Mouse (Mus musculus) embryonic facial prominence, embryonic 15.5 days (tissue): ENCODE results near the gene Depp1. TPM values are rescaled to one million over a fixed set of nuclear protein-coding genes. Genes with fewer than 3 reads are reported as not detected.
A peak's percentile ranks its signal among the peaks of the same experiment; 100 is the strongest.
"Not testable (repeated sequence)": the region's sequence is repeated elsewhere in the genome, so short reads cannot be mapped to it uniquely, and the experiment has no call there.

ENCODE experiments used
- ATAC-seq: fragments of 200-750 bp; cut with Nextera tagmentation; 2 replicates; pipeline ENCODE4 v1.8.0; 2017; ENCODE audit warnings: low read depth, moderate TSS enrichment; ENCODE audit not compliant: insufficient number of reproducible peaks, low FRiP score, low TSS enrichment
- H3K27ac ChIP-seq: fragments of 300-500 bp; sonication (generic); replicated peaks from 2 replicates; pipeline ENCODE4 v1.5.1; 2015; ENCODE audit warnings: mild to moderate bottlenecking, inconsistent platforms
- H3K27me3 ChIP-seq: fragments of 300-500 bp; sonication (generic); 2 replicates; pipeline ENCODE4 v1.6.1; 2015; ENCODE audit warnings: inconsistent platforms
- H3K36me3 ChIP-seq: fragments of 300-500 bp; sonication (generic); 2 replicates; pipeline ENCODE4 v1.6.1; 2015; ENCODE audit warnings: mild to moderate bottlenecking, inconsistent platforms
- H3K4me1 ChIP-seq: fragments of 300-500 bp; sonication (generic); 2 replicates; pipeline ENCODE4 v1.6.1; 2015; ENCODE audit warnings: inconsistent platforms
- H3K4me2 ChIP-seq: fragments of 300-500 bp; sonication (generic); replicated peaks from 2 replicates; pipeline ENCODE4 v1.6.1; 2015; ENCODE audit warnings: mild to moderate bottlenecking, inconsistent platforms
- H3K4me3 ChIP-seq: fragments of 300-500 bp; sonication (generic); replicated peaks from 2 replicates; pipeline ENCODE4 v1.5.1; 2015; ENCODE audit warnings: mild to moderate bottlenecking, inconsistent platforms
- H3K9ac ChIP-seq: fragments of 300-500 bp; sonication (generic); 2 replicates; pipeline ENCODE4 v1.6.1; 2015; ENCODE audit warnings: inconsistent platforms
- H3K9me3 ChIP-seq: fragments of 300-500 bp; sonication (generic); replicated peaks from 2 replicates; pipeline ENCODE4 v1.6.1; 2016; ENCODE audit warnings: inconsistent platforms
- WGBS: fragments of 180-500 bp; shearing (Covaris S2); methylation state at CpG from one replicate; pipeline ENCODE4 v1.1.7; 2015; 5-methylcytosine and 5-hydroxymethylcytosine counted together
- polyA plus RNA-seq: library from polyadenylated mRNA; unstranded; fragments of >200 nt; fragmentation: Nextera tagmentation; extraction: Ambion mirVana; gene quantifications from 2 replicates; pipeline ENCODE4 v1.2.1, GENCODE M21; 2015

Depp1 gene
- polyA plus RNA-seq: 31.0 and 31.8 TPM in 2 replicates

DNA sequence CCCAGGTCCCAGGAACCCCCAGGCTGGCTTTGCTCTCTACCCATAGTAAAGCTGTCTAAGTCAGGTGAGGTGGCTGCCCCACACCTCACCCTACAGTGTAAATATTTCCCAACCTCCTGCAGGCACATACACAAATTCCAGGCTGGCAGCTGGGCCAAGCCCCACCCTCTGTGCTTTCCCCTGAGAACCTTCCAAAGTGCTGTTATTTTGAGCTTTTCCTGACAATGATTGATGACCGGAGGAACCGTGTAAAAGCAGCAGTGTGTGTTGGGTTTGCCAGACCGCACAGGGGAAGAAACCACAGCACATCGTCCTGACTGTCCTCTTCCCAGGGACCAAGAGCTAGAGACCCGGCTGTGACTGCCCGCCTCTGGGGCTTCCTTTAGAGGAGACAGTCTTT, at the start of gene Depp1:
Depp1 (plus strand) TSS at position 204 of the 400 bp plus-strand sequence.
- Histone ChIP-seq H3K4me2 (no peak within 1 kb of the TSS; the same call in 1 of the 2 replicates), H3K9ac (no peak within 1 kb of the TSS), H3K36me3 (no peaks in the 10 kb centered on the region), H3K27me3 (peaks cover 3% of the 10 kb centered on the region; the same call in 1 of the 2 replicates), H3K27ac (no peak within 1 kb of the TSS), H3K9me3 (no peaks in the 10 kb centered on the region), H3K4me3 (peak within 1 kb of the TSS; percentile 16; the same call in 1 of the 2 replicates), H3K4me1 (peaks cover 4% of the 10 kb centered on the region; the same call in 1 of the 2 replicates)
- 36% methylated on average over 6 of the region's 6 CpGs for WGBS
- no peak for ATAC-seq

DNA sequence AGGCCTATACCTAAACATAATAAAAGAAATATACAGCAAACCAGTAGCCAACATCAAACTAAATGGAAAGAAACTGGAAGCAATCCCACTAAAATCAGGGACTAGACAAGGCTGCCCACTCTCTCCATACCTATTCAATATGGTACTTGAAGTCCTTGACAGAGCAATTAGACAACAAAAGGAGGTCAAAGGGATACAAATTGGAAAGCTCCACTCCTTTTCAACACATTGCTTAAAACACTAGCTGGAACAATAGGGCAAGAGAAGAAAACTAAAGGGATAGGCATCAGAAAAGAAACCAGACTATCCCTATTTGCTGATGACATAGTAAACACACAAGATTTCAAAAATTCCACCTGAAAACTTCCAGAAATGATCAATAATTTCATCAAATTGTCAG, 49.4 kb upstream of the Depp1 start:
- H3K9me3 ChIP-seq, H3K4me1 ChIP-seq, H3K27ac ChIP-seq, H3K27me3 ChIP-seq, ATAC-seq, H3K4me3 ChIP-seq, H3K36me3 ChIP-seq, H3K4me2 ChIP-seq, H3K9ac ChIP-seq: not testable (repeated sequence)

DNA sequence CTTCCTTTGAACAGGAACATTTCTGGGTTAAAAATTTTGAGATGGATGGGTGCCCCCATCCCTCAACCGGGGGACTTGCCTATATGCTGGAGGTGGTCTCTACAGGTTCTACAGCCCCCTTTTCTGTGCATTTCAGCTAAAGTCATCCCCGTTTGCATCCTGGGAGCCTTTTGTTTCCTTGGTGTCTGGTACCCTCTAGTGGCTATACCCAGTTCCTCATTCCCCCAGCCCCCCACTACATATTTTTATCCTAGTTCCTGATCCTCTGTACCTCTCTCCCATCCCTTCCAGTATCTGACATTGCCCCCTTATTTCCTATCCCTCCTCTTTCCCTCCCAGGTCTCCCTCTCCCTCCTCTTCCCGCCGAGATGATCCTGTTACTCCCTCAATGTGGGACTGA, 43.2 kb upstream of the Depp1 start:
- Histone ChIP-seq H3K27me3 (no peaks in the 10 kb centered on the region), H3K36me3 (no peaks in the 10 kb centered on the region), H3K4me2 (no peak overlapping the region), H3K4me3 (no peak overlapping the region), H3K4me1 (no peaks in the 10 kb centered on the region), H3K9me3 (no peaks in the 10 kb centered on the region), H3K9ac (no peak overlapping the region), H3K27ac (no peak overlapping the region)
- 46% methylated on average over 4 of the region's 4 CpGs for WGBS
- no peak for ATAC-seq

DNA sequence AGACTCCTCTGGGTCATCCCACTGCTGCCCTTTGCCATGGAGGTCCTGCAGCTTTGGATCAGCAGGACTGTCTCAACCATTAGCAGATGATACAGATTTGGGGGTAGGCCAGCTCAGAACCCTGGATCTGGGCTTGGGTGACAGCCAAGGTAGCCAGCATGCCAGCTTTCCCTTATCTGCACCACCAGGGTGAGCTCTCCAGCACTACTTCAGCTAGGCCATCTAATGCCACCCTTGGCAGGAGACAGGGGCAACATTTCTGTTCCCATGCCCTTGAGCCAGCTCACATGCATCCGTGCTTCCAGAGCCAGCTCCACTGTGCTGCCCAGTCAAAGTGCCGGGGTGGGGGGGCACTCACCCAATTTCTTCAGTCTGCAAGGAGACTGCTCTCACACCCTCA, 34.7 kb upstream of the Depp1 start:
- 0 out of 2 replicates have a peak, but pooled peaks have one; percentile 47 for ATAC-seq
- WGBS: 94% methylated on average over 2 of the region's 2 CpGs

DNA sequence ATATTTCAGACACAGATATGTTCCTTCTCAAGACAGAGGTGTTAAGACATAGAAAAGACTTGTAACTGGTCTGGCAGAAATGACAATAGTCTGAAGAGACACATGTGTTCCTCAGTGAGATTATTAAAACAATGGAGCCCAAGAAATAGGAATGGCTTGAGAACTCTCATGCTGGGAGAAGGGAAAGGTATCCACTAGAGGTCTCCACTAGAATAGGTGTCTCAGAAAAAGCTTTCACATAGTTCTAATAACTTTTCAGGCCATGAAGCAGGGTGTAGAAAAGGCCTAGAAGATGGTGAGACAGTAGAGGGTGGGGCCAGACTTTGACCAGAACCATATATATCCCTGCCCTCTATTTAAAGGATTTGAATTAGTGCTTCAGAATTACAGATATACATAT, 32.3 kb upstream of the Depp1 start:
- Histone ChIP-seq H3K4me1 (no peaks in the 10 kb centered on the region), H3K9me3 (no peaks in the 10 kb centered on the region), H3K4me2 (no peak overlapping the region), H3K9ac (no peak overlapping the region), H3K36me3 (no peaks in the 10 kb centered on the region), H3K27ac (no peak overlapping the region), H3K4me3 (no peak overlapping the region), H3K27me3 (no peaks in the 10 kb centered on the region)
- no peak for ATAC-seq

More for the DNA sequence above, 34.7 kb upstream of the Depp1 start:
- Histone ChIP-seq H3K9me3 (no peaks in the 10 kb centered on the region), H3K4me2 (no peak overlapping the region), H3K4me1 (no peaks in the 10 kb centered on the region), H3K9ac (no peak overlapping the region), H3K27ac (no peak overlapping the region), H3K36me3 (no peaks in the 10 kb centered on the region), H3K27me3 (no peaks in the 10 kb centered on the region), H3K4me3 (no peak overlapping the region)

DNA sequence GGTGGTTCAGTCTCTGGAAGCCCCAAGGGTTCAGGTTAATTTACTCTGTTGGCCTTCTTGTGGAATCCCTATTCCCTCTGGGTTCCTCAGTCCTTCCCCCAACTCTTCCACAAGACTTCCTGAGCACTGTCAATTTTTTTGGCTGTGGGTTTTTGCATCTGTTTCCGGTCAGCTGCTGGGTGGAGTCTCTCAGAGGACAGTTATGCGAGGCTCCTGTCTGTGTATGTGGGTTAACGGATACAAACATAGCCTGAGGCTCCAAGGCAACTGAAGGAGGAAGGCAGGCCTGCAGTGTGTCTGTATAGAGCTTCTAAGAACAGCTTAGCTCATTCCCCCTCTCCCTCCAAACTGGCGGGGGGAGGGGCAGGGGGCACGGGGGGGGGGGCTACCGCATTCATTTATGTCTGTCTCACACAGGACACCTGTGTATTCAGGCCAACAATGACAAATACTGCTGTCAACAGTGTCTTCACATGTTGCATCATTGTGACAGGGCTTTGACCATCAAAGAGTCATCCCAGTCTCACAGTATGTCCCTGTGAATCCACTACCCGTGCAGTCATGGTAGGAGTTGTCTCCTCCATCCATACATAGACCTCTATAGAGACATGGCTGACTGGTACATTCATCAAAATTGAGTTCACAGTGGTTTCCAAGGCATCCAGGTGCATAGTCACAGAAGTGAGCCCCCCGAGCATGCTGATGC, 28.9 kb upstream of the Depp1 start:
- WGBS: 43% methylated on average over 8 of the region's 8 CpGs
- Histone ChIP-seq H3K27ac (no peak overlapping the region), H3K4me1 (no peaks in the 10 kb centered on the region), H3K36me3 (peaks cover 11% of the 10 kb centered on the region), H3K27me3 (no peaks in the 10 kb centered on the region), H3K4me3 (no peak overlapping the region), H3K9ac (no peak overlapping the region), H3K4me2 (no peak overlapping the region), H3K9me3 (no peaks in the 10 kb centered on the region)
- ATAC-seq: no peak

DNA sequence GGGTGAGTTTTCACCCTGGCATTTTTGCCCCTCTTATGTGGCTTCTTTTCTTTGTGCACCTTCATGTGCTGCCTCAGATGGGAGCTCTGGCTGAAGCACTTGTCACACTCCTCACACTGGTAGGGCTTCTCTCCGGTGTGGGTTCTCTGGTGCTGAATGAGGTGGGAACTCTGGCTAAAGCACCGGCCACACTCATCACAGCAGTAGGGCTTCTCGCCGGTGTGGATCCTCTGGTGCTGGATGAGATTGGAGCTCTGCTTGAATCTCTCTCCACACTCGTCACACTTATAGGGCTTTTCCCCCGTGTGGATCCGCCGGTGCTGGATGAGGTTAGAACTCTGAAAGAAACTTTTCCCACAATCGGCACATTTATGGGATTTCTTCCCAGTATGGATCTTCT, 24.0 kb upstream of the Depp1 start:
- not testable (repeated sequence) for H3K27ac ChIP-seq, ATAC-seq, H3K4me3 ChIP-seq, H3K9me3 ChIP-seq, H3K9ac ChIP-seq, H3K4me2 ChIP-seq, H3K27me3 ChIP-seq, H3K4me1 ChIP-seq
- peaks cover 16% of the 10 kb centered on the region for H3K36me3 ChIP-seq
- WGBS: 98% methylated on average over 9 of the region's 9 CpGs

DNA sequence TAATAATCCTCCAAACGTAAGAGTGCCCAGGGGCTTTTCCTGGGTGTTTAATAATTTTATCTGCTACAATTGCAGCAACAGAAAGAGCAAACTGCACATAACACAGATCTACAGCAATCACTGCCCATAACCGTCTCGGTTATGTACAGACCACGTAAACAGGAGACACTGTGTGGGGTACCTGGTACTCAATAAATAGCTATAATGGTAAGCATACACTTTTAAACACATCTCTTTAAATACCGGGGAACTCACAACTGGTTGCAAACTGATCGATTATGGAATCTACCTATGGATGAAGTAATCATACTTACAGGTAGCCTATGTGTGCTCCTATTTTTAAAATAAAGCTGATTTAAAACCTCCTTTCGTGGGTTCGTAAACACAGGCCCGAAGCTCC, 22.3 kb upstream of the Depp1 start:
- 9% methylated on average over 9 of the region's 9 CpGs for WGBS
- Histone ChIP-seq H3K4me3 (peak overlapping the region; percentile 77), H3K4me2 (peak overlapping the region; percentile 59), H3K36me3 (peaks cover 16% of the 10 kb centered on the region), H3K9ac (peak overlapping the region; percentile 80), H3K27me3 (no peaks in the 10 kb centered on the region), H3K27ac (peak overlapping the region; percentile 84), H3K9me3 (no peaks in the 10 kb centered on the region), H3K4me1 (no peaks in the 10 kb centered on the region)
- no peak for ATAC-seq

DNA sequence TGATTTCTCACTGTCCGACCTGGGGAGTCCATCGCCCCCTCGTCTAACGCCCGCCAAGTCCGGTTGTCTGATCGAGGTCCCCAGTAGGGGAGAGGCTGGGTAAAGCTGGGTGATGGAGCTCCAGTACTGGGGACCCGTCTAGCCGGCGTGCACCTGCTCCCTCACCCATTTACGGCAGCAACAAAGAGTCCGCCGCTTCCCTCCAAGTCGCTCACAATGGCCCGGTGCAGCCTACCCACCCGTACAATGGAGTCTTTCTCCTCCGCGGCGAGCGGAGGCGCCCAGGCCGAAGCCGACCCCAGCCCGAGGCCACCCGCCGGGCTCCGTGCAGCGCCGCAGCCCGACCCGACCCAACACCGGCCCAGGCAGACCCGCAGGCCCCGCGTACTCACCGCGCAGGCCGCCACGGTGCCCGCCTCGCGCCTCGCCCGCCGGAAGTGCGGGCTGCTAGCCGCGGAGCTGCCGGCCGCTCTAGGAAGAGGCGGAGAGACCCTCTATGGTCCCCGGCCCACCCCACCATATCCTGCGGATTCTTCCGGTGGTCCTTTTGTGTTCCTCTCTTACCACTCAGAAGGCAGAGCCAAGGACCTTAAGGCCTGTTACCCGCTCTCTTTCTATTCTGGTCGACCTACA, 21.8 kb upstream of the Depp1 start, which contains the start of gene Zfp422:
Zfp422 (minus strand) TSS at position 461 of the 633 bp plus-strand sequence.
- H3K27ac ChIP-seq: peak within 1 kb of the TSS; percentile 84
- WGBS: under 1% methylated on average over 56 of the region's 56 CpGs
- H3K4me3 ChIP-seq: peak within 1 kb of the TSS; percentile 77
- ATAC-seq: peak; percentile 91
- peak within 1 kb of the TSS; percentile 59 for H3K4me2 ChIP-seq
- H3K27me3 ChIP-seq: no peaks in the 10 kb centered on the region
- no peaks in the 10 kb centered on the region for H3K4me1 ChIP-seq
- H3K9ac ChIP-seq: peak within 1 kb of the TSS; percentile 80
- peaks cover 16% of the 10 kb centered on the region for H3K36me3 ChIP-seq
- no peaks in the 10 kb centered on the region for H3K9me3 ChIP-seq

DNA sequence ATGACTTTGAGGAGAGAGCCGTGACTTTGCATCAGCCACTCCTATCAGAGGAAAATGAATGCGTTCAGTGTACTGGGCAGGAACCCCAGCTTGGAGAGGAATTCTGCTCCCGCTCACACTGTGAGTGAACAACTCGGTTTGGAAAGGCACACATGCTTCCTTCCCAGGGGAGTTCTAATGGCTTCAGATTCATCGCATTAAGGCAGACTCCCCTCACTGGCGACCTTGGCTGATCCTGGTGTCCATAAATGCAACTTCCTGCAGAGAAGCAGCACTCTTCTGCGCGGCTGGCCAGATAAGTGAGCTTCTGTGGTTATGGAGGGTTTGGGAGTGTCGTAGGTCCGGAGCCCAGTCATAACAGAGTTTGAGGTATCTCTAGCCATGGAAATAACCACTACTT, 20.6 kb upstream of the Depp1 start:
- Histone ChIP-seq H3K36me3 (peaks cover 12% of the 10 kb centered on the region), H3K4me3 (no peak overlapping the region), H3K4me2 (no peak overlapping the region), H3K27ac (no peak overlapping the region), H3K9me3 (no peaks in the 10 kb centered on the region), H3K27me3 (no peaks in the 10 kb centered on the region), H3K9ac (no peak overlapping the region), H3K4me1 (no peaks in the 10 kb centered on the region; the same call in 1 of the 2 replicates)
- 90% methylated on average over 10 of the region's 10 CpGs for WGBS
- no peak for ATAC-seq

DNA sequence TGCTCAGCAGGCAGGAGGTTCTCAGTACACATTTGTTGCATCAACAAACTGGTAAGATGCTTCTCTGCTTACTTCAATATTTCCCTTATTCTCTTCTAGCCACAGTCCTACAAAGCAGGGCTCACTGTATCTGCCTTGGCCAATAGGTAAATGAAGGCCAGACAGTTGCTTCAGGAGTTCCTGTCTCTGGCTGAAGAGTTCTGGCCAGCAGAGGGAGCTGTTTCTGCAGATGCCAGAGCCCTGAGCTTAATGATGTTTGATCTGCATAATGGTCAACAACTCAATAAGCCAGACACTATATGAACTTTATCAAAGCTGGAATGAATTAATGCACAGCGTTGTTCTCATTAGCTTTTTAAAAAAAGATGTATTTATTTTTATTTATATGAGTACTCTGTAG, 18.3 kb upstream of the Depp1 start:
- no peaks in the 10 kb centered on the region for H3K36me3 ChIP-seq
- no peak overlapping the region for H3K4me2 ChIP-seq
- H3K4me3 ChIP-seq: no peak overlapping the region
- 38% methylated on average over 1 of the region's 1 CpGs for WGBS
- ATAC-seq: no peak
- H3K9me3 ChIP-seq: no peaks in the 10 kb centered on the region
- no peaks in the 10 kb centered on the region for H3K27me3 ChIP-seq
- no peak overlapping the region for H3K27ac ChIP-seq
- peaks cover 6% of the 10 kb centered on the region; the same call in 1 of the 2 replicates for H3K4me1 ChIP-seq
- H3K9ac ChIP-seq: no peak overlapping the region
